Mouse (Mus musculus) neural tube, postnatal 0 days (tissue): ENCODE measurements around the gene Susd5. TPM values are rescaled to one million over a fixed set of nuclear protein-coding genes. Genes with fewer than 3 reads are reported as not detected.

ENCODE experiments used
- polyA plus RNA-seq: library from polyadenylated mRNA; unstranded; fragments of >200 nt; fragmentation: Nextera tagmentation; extraction: Ambion mirVana; gene quantifications from 2 replicates; pipeline ENCODE4 v1.2.1, GENCODE M21; 2015

Gene Susd5
- 2.0 and 2.1 TPM in 2 replicates for polyA plus RNA-seq

DNA sequence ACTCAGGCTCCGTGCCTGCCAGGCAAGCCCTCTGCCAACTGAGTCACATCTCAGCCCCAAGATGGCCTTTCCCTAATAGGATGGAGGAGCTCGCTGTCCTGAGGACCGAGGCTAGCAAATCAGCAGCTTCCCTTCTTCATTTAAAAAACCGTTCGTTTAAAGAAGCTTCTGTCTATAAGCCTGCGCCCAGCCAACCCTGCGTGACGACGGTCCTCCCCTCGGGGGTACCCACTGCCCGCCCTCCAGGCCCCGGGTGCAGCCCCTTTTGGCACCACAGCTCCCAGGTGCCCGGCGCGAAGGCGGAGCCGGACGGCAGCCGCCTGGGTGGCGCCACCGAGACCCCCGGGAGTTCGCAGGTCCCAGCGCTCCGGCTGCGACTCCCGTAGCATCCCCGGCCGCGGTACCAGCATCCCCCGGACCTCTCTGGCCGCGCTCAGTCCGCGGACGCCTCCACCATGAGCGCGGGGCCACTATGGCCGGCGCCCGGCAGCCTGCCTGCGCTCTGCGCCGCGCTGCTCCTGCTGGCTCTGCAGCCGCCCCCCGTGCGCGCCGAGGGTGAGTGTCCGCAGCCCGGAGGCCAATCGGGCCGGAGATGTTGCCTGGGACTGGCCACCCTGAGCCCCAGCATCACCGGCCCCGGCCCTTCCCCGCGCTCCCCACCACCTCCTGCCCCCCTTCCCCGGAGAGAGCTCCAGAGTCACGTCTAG lies at the start of gene Susd5:
Gene Susd5 (plus strand): TSS at position 51 of the 707 bp plus-strand sequence.

GRCm38 (mm10) chr9:114046028-114046427 lies 10.9 kb upstream of the Susd5 start, which contains the start of gene Fbxl2:
Gene Fbxl2, minus strand, starts transcription at chr9:114046191.

Other genes starting within 250 kb of the Susd5 start
- 23.5 and 24.1 TPM in 2 replicates for gene Ubp1, start 126.2 kb upstream of the Susd5 start, polyA plus RNA-seq
- gene Fbxl2, start 10.9 kb upstream of the Susd5 start, polyA plus RNA-seq = 24.0 and 26.9 TPM in 2 replicates